Mouse (Mus musculus) skeletal muscle tissue, adult 2 months (tissue): Measurements from ENCODE around the gene Hipk2.
"Not testable (repeated sequence)": the region's sequence is repeated elsewhere in the genome, so short reads cannot be mapped to it uniquely, and the experiment has no call there.

Experiments used
- DNase-seq: peaks from one replicate; pipeline ENCODE4 v3.0.0-alpha.2; 2012; ENCODE audit warnings: low read depth, low spot score

Gene Hipk2

DNA sequence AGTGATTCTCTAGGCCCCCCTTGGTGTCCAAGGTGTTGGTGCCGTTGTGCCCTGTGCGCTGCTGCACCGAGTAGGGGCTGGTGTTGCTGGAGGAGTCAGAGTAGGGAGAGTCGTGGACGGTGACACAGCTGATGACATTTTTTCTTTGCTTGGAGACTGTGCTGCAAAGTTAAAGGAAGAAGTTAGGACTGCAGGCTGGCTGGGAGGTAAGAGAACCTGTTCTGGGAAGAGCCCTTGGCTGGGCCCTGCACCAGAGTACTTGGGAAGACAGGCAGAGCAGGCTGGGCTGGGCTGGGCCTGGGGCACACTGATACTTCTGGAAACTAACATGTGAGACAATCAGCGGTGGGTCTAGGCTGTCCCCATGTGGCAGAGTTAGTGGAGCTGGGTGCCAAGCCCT is 172.4 kb downstream of the Hipk2 start:
- no peak for DNase-seq

DNA sequence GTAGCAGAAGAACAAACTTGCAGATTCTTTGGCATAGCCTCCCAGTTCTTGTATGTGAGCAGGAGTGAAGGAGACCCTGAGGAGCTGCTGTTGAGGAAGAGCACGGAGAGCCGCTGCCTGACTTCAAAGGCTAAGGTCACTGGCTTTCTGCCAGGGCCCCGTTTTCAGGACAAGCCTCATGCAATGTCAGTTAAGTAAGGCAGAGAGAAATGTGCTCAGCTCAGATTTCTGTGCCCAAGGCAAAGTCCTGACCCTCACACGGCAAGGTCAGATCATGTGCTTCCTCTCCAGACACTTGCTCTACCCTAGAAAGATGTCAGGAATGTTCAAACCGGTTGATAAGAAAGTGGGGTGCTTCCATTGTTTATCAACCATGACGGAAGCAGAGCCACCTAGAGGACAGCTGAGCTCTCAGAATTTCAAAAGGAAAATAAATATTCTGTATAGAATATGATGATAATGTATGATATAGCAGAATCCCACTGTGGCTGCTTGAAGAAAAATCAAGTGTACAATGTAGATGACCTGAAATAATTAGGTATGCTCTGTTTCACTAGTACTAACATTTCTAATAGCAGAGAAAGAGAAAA is 173.1 kb downstream of the Hipk2 start:
- peak; percentile 70 for DNase-seq

DNA sequence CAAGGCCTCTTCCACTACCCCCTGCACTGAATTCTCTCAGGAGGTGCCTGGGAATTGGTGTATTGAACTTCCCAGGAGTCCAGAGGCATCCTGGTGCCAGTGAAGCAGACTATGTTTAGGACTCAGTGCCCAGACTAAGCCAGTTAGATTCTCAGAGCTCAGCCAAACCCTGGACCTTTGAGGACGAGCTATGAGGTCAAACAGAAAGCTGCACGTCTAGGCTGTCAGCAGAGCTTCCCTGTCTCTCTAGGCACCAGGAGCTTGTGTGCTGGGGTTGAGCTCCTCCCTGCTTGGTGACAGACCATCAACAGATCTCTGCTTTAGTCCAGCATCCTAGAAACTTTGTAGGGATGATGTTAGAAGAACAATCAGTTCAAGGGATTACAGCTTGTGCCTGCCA is 174.5 kb downstream of the Hipk2 start:
- no peak for DNase-seq

DNA sequence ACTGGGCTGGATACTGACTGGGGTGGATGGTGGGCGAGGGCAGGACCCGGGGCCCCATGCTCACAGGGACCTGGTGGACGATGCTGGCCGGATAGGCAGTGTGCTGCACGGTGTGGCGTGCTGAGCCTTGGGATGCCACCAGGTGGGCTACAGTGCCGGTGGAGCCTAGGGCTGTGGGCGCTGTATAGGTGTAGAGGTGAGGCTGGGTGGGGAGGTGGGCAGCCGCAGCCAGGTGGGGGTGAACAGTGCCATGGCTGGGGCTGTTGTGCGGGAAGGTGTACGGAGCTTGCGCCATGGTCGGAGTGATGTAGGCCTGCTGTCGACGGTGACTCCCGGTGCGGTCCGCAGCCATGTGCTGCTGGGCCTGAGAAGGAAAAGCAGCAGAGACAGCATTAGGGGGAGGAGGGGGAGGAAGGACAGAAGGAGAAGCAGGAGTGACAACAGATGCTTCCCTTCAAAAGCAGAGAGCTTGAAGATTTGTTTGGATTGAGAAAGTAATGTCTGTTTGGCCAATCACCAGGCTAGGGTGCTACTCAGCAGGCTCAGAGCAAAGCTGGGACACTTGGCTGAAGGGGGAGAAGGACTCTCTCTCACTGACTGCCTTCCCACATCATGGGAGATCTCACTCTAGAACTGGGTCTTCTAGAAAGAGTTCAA is 177.6 kb downstream of the Hipk2 start:
- no peak for DNase-seq

DNA sequence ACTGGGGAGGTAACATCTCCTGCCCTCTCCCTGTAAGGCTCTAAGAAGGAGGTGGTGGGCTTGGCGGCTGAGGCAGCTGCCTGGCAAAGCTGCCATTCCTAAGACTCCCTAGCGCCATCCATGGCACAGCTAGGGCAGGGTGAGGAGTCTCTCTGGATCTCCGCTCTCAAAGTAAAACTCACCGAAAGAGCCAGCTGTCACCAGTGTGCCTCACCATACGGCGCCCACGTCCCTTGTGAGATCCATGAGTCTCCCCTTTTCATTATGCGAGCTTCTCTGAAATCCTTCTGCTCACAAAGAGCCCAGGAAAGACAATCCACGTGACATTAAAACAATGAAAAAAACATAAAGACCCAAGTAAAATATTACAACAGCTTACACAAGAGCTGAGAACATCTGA is 179.4 kb downstream of the Hipk2 start:
- no peak for DNase-seq

DNA sequence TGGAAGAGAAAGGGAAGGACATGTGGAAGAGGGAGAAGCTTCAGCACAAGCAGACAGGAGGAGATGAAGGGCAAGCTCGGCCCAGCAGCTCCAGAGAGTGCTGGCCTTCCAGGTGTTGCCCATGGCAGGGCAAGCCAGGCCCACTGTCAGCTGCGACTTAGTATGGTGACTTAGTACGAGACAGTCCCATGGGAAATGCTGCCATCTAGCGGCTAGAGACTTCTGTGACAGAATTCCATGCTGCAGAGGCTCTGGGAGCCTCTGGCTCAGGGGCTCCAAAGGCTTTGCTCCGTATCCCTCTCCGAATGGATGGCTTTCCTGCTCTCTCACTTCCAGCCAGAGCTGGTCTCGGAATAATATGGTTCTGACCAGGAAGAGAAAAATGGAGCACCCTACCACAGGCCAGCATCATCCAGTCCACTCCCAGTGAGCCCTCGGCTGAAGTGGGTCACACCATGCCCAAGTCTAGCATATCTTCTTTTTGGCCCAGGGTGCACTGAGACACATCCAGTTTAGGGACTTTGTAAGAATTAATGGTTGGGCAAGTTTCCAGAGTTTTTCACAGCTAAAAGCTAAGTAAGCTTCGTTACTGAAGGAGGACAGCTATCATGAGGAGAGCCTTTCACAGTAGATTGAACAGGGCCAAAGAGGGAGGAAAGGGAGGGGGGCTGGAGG is 180.4 kb downstream of the Hipk2 start:
- peak; percentile 64 for DNase-seq

DNA sequence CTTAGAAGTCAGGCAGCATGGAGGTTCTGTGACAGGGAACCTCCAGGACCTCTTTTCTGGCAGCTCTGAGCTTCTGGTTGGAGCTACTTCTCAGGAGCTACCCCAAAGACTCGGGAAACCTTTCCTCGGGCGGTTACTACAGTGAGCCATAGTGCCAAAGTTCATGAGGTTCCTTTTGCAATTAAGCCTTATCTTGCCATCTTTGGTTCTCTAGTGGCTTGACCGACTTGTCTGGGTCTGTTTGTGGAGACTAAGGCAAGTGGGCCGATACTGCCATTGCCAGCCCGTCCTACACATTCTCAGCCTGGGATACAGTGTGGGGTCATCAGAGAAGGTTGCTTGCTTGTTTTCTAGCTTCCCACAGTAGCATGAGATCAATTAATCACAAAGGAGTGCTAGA is 183.4 kb downstream of the Hipk2 start:
- no peak for DNase-seq

DNA sequence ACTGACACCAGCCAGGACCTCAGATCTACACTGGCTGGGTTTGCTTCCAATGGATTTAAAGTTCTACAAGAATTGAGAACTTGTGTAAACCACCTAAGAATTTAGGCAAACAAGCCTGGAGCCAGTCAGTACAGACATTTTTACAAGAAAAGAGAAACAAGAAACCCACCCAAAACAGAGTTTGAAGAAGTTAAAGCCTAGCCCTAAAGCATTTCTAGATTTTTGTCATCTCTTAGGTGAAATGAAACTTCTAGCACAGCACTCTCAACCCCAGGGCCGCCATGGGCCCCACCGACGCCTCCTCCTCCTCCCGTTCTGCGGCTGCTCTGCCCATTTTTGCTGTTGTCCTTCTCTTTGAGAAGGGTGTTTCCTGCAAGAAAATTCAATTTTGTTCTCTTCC is 184.9 kb downstream of the Hipk2 start:
- DNase-seq: no peak

DNA sequence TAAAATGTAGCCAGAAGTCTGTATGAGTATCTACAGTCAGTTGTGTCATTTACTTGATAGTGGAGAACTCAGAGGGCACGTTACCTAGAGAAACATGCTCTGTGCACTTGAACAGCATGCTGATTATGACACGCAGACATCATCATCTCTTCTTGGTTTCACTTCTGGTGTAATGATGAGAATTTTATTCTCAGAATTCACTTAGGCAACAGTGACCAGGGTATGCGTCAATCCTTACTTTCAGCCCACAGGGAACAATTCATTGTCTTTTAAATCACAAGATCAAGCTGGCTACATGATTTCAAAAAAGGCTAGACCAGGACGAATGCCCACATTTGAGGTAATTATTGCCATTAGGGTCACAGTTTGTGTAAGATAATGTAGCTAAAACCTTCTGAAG is 185.3 kb downstream of the Hipk2 start:
- no peak for DNase-seq

DNA sequence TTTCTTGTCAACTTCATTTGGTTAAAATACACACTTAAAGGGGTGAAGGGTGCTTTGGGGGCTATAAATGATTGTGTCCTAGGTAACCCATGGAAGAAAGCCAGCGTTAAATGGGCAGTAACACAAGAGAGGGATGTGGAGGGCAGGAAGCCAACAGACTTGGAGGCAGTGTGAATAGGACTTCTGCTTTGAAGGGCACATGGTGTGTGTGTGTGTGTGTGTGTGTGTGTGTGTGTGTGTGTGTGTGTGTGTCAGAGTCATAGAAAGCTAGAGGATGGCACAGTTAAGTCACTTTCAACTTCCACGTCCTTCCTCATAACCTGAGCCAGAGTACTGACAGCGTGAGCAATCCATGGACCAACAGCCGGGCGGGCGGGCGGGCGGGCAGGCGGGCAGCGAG is 187.1 kb downstream of the Hipk2 start:
- no peak for DNase-seq

DNA sequence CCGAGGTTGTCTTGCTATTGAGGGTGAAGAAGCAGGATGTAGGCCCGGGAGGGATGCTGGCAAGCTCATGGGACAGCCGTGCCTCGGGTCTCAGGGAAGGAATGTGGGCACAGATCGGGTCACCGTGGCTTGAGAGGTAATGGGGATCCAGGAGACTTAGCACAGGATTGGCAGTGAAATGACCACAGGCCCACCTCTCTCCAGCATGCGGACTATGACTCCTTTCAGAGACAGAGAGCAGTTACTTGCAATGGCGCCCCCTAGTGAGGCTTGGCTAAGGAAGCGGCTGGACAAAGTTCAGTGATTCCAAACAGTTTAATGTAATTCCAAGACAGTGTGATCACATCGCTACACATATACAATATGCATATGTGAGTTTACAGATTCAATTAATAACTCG is 188.7 kb downstream of the Hipk2 start:
- DNase-seq: no peak

DNA sequence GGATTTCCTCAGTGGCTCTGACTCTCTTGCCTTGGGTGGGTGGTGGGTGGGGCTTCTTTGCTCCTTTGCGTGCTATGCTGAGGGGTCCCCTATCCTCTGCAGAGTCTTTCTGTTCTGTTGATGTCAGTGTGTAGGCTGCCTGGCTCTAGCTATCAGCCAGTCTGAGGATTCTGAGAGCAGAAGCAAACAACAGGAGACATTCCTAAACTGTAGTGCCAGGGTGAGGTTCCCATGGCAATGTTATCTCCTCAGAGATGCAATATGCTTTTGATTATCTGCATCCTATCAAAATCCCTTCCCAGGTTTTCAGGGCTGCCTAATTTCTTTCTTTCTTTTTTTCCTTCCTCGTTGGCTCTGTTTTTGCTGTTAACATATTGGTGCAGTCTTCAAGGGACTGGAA is 193.4 kb downstream of the Hipk2 start:
- DNase-seq: no peak

DNA sequence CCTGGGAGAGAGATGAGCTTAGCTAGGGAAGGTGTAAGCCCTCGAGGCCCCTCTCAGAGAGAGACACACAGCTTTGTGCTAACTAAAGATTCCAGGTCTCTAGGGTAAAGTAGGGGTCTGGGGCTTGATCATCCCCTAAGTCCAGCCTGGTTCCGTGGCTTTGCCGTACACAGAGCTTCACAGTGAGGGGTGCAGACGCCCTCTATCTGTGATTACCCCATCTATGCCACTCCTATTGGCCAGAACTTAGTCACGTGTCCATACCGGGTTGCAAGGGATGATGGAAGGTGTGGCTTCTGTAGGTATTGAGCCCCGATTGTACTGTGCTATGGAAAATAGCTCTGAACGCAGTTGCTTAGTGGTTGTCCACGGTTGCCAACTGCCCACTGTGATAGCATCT is 198.3 kb downstream of the Hipk2 start:
- DNase-seq: no peak

DNA sequence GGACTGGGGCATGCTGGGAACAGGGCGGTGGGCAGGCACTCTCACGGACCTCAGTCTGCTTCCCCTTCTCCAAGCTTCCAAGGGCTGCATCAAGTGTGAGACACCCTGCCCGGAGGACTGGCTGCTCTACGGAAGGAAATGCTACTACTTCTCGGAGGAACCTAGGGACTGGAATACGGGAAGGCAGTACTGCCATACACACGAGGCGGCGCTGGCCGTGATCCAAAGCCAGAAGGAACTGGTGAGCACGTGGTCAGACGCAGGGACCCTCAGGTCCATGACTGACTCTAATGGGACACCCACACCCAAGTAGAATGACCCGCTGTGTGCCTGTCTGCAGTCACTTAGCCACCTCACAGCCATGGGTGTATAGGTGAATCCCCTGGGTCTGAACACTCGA is 199.2 kb downstream of the Hipk2 start:
- no peak for DNase-seq

DNA sequence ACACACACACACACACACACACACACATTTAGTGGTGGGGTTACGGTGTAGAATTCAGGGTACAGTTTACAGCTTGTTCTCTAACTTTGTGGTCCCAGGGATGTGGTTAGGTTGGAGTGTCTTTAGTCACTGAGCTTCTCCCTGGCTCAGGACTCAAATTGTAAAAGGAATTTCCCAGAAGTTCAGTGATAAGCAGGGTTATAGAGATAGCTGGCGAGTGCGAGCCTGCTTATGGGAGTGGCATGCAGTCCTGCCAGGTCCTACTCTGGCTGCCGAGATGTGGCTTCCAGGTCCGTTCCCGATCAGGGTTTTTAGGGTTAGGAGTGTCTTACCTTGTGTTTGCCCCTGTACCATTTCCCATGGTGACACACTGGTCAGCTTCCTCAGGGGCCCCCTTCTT is 199.7 kb downstream of the Hipk2 start:
- no peak for DNase-seq

DNA sequence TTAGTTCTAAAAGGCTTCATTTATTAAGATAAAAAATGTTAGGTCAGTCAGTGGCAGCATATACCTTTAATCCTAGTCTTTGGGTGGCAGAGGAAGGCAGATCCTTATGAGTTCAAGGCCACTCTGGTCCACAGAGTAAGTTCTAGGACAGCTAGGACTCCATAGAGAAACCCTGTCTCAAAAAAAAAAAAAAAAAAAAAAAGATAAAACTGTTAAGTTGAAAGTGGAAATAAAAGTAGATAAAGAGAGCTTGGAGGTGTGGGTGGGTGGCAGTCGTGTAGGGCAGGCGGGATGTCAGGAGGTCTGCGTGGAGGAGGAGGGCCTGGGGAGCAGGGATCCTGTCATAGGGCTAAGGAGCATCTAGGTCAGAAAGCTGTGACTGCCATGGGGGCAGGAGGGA is 204.0 kb downstream of the Hipk2 start:
- DNase-seq: no peak

DNA sequence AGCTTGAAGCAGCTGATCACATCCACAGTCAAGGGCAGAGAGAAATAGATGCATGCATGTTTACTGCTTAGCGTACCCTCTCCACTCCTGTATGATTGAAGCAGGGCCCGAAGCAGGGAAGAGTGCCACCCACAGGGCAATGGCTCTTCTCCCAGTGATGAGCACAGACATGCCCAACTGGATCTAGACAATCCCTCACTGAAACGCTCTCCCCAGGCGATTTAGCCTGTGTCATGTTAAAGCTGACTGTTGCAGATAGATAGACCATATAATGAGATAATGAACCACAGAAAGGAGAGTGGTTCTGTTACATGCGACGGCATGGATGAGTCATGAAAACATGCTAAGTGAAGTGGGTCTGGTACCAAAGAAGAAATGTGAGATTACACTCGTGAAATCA is 204.7 kb downstream of the Hipk2 start:
- DNase-seq: no peak

DNA sequence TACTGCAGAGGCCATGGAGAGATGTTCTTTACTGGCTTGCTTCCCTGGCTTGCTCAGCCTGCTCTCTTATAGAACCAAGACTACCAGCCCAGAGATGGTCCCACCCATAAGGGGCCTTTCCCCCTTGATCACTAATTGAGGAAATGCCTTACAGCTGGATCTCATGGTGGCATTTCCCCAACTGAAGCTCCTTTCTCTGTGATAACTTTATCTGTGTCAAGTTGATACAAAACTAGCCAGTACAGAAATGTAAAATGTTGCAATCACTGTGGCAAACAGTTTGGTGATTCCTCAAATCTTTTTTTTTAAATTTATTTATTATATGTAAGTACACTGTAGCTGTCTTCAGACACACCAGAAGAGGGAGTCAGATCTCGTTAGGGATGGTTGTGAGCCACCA is 205.5 kb downstream of the Hipk2 start:
- DNase-seq: not testable (repeated sequence)

DNA sequence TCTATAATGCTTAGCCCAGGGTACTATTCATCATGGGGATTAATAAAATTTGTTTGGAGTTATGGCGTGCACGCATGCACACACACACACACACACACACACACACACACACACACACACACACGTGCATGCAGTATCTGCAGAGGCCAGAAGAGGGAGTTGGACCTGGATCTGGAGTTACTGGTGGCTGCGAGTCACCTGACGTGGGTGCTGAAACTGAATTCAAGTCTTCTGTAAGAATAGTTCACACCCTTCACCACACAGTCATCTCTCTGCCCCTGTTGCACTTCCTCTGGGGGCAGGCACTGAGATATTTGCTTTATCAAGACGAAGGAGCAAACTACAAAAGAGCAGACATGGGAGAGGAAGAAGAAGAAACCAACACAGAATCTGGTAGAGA is 206.4 kb downstream of the Hipk2 start:
- no peak for DNase-seq

DNA sequence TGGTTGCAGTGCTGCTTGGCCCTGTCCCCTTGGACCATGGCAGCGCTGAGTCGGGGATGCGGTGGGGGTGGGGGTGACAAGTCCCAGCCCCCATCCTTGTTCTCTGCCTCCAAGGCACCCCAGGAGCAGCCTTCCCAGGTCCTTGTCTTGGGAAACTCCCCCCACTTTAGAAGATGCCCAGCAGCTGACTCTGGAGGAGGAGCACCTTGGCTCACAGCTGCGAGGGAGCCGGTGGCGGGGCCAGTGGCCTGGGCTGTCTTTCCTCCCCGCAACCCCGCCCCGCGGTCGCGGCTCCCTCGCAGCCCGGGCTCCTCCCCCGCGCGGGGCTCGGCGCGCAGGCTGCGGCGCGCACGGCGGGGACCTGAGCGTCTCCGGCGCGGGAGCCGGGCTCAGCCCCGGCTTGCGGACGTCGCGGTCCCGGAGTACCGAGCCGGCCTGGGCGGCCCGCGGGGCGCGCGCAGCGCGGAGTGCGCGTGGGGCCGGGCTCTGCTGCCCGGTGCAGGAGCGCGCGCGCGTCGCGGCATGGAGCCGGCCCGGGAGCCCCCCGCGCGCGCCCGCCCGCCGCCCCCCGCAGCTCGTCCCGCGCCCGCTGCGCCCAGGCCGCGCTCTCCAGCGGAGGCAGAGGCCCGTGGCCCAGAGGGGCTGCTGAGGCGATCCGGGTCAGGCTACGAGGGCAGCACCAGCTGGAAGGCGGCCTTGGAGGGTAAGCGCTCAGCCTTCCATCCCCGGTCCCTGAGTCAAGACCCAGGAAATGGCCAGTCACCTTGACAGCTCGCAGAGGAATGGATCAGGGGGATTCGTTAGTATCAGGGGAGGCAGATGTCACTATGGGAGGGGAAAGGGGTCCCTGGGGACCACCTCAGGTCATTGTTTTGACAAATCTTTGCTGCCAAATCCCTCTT is 213.0 kb downstream of the Hipk2 start, which contains the start of gene Clec2l:
TSS of gene Clec2l (plus strand) at position 356 of the 902 bp plus-strand sequence.
- DNase-seq: no peak

DNA sequence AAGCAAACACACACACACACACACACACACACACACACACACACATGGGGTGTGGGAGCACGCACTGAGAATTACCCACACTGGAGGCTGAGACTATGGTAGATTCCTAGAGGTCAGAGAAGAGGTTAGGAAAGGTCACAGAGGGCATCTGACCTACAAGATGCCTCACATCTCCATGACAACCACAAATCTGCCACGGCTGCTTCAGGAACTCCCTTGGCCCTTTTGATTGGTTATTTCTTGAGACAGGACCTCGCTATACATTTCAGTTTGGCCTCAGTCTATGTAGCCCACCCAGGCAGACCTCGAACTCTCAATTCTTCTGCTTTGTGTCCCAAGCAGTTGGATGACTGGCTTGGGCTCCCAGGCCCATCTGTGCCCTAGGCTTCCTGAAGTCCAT is 214.3 kb downstream of the Hipk2 start:
- no peak for DNase-seq

DNA sequence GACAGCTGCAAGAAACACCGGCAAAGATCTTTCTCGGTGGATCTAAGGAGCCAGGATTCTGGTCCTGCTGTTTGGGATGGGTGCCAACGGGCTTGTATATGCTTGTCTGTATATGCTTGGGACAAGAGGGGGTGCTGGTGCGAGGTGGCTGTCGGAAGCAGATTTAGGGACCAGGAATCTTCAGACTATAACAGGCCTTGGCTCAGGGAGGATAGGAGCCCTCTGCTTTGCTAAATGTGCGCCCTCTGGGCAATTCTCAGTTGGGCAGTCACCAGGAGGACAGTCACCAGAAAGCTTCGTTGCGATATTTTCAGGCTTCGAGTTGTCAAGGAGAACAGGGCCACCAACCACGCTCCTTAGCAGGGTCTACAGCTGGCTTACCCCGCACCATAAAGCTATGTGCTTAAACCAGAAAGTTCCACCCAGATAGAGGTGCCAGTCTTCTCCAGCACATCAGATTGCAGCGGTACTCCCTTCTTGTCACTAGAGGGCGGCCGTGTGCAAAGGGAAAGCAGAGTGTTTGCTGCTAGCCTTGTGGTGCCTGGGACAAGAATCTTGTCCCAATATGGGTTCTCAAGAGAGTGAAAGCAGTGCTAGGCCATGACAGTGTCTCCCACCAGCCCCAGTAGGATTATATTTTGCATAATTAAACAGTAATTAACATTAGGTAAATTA is 225.6 kb downstream of the Hipk2 start:
- DNase-seq: peak; percentile 46
